12 mouse cellular contexts compared by ENCODE assay signal in the genomic region with DNA sequence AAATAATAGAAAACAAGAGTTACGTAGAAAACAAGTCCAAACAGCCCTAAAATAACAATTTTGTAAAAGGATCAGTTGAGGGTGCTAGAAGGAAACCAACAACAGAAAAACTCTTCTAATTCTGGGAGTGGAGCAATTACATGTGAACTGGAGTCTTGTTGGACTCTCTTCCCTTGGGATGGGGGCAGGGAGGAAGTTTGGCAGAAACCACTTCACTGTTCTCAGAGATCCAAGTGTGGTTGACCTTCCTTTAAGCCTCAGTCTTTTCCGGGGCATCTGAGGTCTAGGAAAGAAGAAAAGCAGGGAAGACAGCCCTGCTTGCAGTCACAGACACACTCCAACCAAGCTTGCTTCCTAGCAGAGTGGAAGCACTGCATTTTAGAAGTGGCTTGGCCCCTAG.
DNase-seq lines count a peak whose midpoint lies in the region; ATAC-seq and TF ChIP-seq lines count a peak whose summit lies in the region.
"Had no signal": no experiment of that assay in that cellular context is flagged by ENCODE, and none has a peak within 500 bp of the region (broad histone marks: within the 10 kb centered on the region; RNA-seq: fewer than 3 reads in every experiment).

No protein-coding gene starts in this region.

- WGBS in lung, postnatal 0 days: 40% methylated on average over 2 of the region's 2 CpGs
- 27% methylated on average over 2 of the region's 2 CpGs for WGBS in limb, embryonic 15.5 days

- TF ChIP-seq CTCF in lung, postnatal 0 days (IDR thresholded peaks at IDR 0.05): no peak

- H3K4me2 ChIP-seq in lung, postnatal 0 days (replicated peaks; ENCODE audit: low read depth, low read length): no peak overlapping the region
- no peak overlapping the region for H3K4me2 ChIP-seq in limb, embryonic 15.5 days

- no peak overlapping the region for H3K27ac ChIP-seq in lung, postnatal 0 days (ENCODE audit: low read length)
- H3K27ac ChIP-seq in limb, embryonic 15.5 days: 0 out of 2 replicates have a peak overlapping the region, but pooled peaks have one; percentile 5
- H3K27ac ChIP-seq: macrophage had no signal

- H3K4me1 ChIP-seq in lung, postnatal 0 days (ENCODE audit: insufficient read depth, low read depth, low read length): no peaks in the 10 kb centered on the region
- no peaks in the 10 kb centered on the region for H3K4me1 ChIP-seq in limb, embryonic 15.5 days

- H3K9me3 ChIP-seq in lung, postnatal 0 days (ENCODE audit: low read length): no peaks in the 10 kb centered on the region
- no peaks in the 10 kb centered on the region for H3K9me3 ChIP-seq in limb, embryonic 15.5 days

- H3K36me3 ChIP-seq in lung, postnatal 0 days (ENCODE audit: insufficient read depth, low read length): no peaks in the 10 kb centered on the region
- H3K36me3 ChIP-seq in limb, embryonic 15.5 days: no peaks in the 10 kb centered on the region

- H3K9ac ChIP-seq in lung, postnatal 0 days (replicated peaks; ENCODE audit: low read depth): no peak overlapping the region
- H3K9ac ChIP-seq in limb, embryonic 15.5 days: no peak overlapping the region

- H3K4me3 ChIP-seq in lung, postnatal 0 days (ENCODE audit: low read depth, low read length): no peak overlapping the region
- no peak overlapping the region for H3K4me3 ChIP-seq in limb, embryonic 15.5 days

- ATAC-seq in lung, postnatal 0 days: no peak
- ATAC-seq in limb, embryonic 15.5 days (ENCODE audit: insufficient number of reproducible peaks, low FRiP score, low TSS enrichment, low read depth): no peak

- DNase-seq in embryo, embryonic 11 days: peak; percentile 15
- no peak for DNase-seq in embryo, embryonic 9.5 days (ENCODE audit: extremely low spot score)
- DNase-seq in lung, postnatal 10 days: peak; percentile 65
- DNase-seq in lung, postnatal 0 days (ENCODE audit: low spot score): no peak
- DNase-seq in gastrocnemius, postnatal 25 days: peak; percentile 65
- DNase-seq in urinary bladder, postnatal 25 days (ENCODE audit: low spot score): no peak
- DNase-seq in urinary bladder, postnatal 10 days (ENCODE audit: low spot score): no peak
- DNase-seq: cerebellum, postnatal 25 days; left cerebral cortex, postnatal 4 days; right cerebral cortex, adult 18-20 months had no signal

- H3K27me3 ChIP-seq in lung, postnatal 0 days (replicated peaks; ENCODE audit: insufficient read depth, low read length): no peaks in the 10 kb centered on the region
- no peaks in the 10 kb centered on the region for H3K27me3 ChIP-seq in limb, embryonic 15.5 days

- TF ChIP-seq EP300 in lung, postnatal 0 days (IDR thresholded peaks at IDR 0.05): no peak

Comparison
In these comparisons a context has a peak if more than half of its experiments do, and no peak if none do; other contexts are left out.
1. DNase-seq: peak in embryo, embryonic 11 days (single experiment), lung, postnatal 10 days (single experiment) and gastrocnemius, postnatal 25 days (single experiment); none in embryo, embryonic 9.5 days (single experiment), lung, postnatal 0 days (single experiment), urinary bladder, postnatal 25 days (single experiment) and urinary bladder, postnatal 10 days (single experiment).